Mouse (Mus musculus): ENCODE results near the gene Ptcd1. TPM values are rescaled to one million over a fixed set of nuclear protein-coding genes. Genes with fewer than 3 reads are reported as not detected.
"Not testable (repeated sequence)": the region's sequence is repeated elsewhere in the genome, so short reads cannot be mapped to it uniquely, and the experiment has no call there.

Gene Ptcd1
- total RNA-seq, 2 experiments from 2014 or later = 28.5 to 42.2 TPM

GRCm38 (mm10) chr5:145116316-145116715 is 50.6 kb downstream of the Ptcd1 start:
- peak; percentile 67 to 71 for DNase-seq
- intact Hi-C loops (cut with DNase I) = no loop called here

DNA sequence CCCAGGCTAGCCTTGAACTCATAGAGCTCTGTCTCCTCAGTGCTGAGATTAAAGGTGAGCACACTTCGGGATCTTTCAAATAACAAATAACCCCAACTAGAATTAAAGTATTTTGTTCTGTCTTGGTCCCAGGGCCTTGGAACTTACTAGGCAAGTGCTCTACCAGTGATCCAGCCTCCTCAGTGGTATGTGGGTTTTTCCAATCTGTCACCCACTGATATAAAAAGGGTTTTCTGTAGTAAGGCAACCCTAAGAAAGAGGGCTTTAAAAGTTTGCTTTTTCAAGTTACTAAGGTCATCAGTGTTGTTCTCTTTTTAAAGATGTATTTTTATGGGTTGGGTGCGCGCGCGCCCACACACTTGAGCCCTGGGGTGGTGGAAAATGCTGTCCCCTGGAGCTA is 51.2 kb downstream of the Ptcd1 start:
- intact Hi-C loops (cut with DNase I) = no loop called here
- DNase-seq = no peak

DNA sequence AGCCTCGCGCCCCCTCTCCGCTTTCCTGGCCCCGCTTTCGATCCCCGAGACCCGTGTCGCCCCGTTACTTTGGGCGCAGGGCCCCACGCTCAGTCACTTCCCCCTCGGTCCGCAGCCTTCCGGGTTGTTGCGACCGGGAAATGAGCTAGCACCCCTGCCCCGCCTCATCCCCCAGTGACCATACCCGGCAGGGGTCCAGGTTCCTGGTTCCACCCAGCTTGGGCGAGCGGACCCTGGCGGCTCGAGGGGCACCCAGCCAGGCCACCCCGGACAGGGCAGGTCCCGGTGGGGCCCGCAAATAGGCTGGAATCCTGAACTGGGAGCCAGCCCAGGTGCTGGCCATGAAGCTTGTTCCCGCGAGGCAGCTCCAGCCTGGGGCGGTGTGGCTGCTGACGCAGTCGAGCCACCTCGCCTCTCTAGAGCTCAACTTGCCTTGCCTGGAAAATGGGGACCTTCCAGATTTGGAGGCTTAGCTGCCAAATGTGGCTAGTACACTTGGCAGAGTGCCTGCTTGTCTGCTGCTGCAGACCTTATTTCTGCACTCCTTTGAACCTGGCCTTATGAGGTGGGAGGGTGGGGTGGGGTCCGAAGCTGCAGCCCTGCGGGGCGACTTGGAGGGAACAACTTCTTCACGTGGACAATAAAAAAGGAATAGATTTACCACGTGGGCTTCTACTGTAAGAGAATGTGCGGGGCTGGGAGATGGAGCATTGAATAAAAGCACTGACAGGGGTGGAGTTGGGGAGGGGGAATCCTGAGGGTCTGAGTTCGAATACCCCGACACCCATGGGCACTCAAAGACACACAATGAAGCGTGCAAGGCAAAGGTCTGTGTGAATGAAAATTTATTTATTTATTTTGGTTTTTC is 52.1 kb downstream of the Ptcd1 start:
- intact Hi-C loops (cut with DNase I) = loop anchor here (5.0 kb wide), 1 partner anchor 43 kb away; no protein-coding TSS in a partner anchor
- DNase-seq = peak; percentile 79 to 86

GRCm38 (mm10) chr5:145114071-145114605 is 52.8 kb downstream of the Ptcd1 start, which contains the start of gene Arpc1b:
Gene Arpc1b (plus strand): TSS chr5:145114215.
- intact Hi-C loops (cut with DNase I) = loop anchor here (5.0 kb wide), 1 partner anchor 42 kb away; no protein-coding TSS in a partner anchor
- DNase-seq = peak; percentile 77 to 83

GRCm38 (mm10) chr5:145113416-145113815 is 53.5 kb downstream of the Ptcd1 start:
- intact Hi-C loops (cut with DNase I) = loop anchor here (2.0 to 5.0 kb wide), 2 partner anchors 29 to 41 kb away; partner anchors contain the start of gene Kpna7
- no peak for DNase-seq

DNA sequence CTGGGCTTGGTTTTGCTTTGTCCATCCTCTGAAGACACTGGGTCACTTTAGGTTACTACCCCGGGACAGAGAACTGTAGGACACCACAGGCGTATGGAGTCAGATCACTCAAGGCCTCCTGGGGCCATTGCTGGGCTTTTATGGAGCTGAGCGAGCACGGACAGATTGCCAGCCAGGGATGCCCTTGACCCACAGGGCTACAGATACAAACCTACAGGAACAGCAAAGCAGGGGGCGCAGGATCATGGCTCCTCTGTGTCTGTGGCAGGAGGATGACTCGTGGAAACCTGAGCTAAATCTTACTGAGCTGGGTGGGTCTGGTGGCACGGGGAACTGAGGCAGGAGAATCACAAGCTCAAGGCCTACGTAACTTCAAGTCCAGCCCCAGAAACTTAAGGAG is 54.3 kb downstream of the Ptcd1 start:
- no peak for DNase-seq
- intact Hi-C loops (cut with DNase I) = loop anchor here (2.0 to 5.0 kb wide), 2 partner anchors 28 to 40 kb away; partner anchors contain the start of gene Kpna7

- DNase-seq = no peak
- intact Hi-C loops (cut with DNase I) = loop anchor here (5.0 kb wide), 1 partner anchor 38 kb away; no protein-coding TSS in a partner anchor
Observed at GRCm38 (mm10) chr5:145110401-145110800, 56.5 kb downstream of the Ptcd1 start.

DNA sequence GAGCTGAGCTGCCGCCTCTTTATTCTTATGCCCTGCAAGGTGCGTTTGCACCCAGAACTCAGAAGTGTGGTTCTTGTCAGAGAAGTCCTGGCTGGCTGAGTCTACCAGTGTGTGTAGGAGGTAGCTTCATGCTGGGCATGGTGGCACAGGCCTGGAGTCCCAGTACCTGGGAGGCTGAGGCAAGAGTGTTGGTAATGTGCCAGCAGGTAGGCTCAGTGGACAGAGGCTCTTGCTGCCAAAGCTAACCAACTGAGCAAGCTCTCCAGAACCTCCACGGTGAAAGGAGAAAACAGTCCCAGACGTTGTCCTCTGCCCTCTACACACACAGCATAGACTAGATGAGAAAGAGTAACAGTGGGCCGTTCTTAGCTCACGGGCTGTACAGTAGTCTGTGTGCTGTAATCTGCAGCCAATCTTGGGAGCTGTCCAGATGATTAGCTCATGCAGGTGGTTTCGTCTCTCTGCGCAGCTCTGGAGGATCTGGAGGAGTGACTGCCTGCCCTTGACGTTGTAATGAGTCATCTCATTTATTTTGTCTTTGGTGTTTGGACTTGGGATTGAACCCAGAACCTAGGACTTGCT is 61.1 kb downstream of the Ptcd1 start:
- intact Hi-C loops (cut with DNase I) = no loop called here

GRCm38 (mm10) chr5:145104328-145104727 is 62.6 kb downstream of the Ptcd1 start:
- intact Hi-C loops (cut with DNase I) = no loop called here
- no peak for DNase-seq

More for the DNA sequence above, 61.1 kb downstream of the Ptcd1 start:
- no peak for DNase-seq

DNA sequence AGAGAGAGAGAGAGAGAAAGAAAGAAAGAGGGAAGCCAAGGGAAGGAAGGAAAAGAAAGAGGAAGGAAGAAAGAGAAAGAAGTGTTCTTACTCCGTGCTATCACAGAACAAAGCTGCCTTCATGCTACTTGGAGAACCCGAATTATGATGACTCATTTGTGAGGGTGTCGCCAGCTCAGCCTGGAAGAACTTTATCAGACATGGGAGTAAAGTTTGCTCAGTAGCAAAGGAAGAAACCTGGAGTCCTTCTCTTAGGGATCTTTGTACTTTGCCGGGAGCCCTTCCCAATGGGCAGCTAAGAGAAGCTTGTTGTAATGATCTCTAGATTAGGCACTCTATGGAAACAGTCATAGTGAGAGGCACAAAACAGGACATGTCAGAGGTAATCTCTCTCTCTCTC is 64.2 kb downstream of the Ptcd1 start:
- DNase-seq = no peak
- intact Hi-C loops (cut with DNase I) = no loop called here

GRCm38 (mm10) chr5:145101451-145101850 is 65.5 kb downstream of the Ptcd1 start:
- DNase-seq; intact Hi-C loops (cut with DNase I): not testable (repeated sequence)

GRCm38 (mm10) chr5:145100960-145101359 is 65.9 kb downstream of the Ptcd1 start:
- no peak for DNase-seq
- intact Hi-C loops (cut with DNase I) = no loop called here

GRCm38 (mm10) chr5:145098340-145098821 is 68.5 kb downstream of the Ptcd1 start:
- intact Hi-C loops (cut with DNase I) = no loop called here
- no peak for DNase-seq

Other genes with a start within 250 kb of the Ptcd1 start
- gene Smurf1, start 201.3 kb downstream of the Ptcd1 start, total RNA-seq (2021) = 10 to 100 TPM; 24.6 to 27.2 TPM
- gene Gm4871, start 134.4 kb downstream of the Ptcd1 start, total RNA-seq (2021) = not detected
- not detected for gene 1700018F24Rik, start 124.1 kb downstream of the Ptcd1 start, total RNA-seq (2021)
- 10 to 100 TPM; 63.4 to 64.3 TPM for gene Arpc1a, start 83.3 kb downstream of the Ptcd1 start, total RNA-seq (2021)
- gene Kpna7, start 83.1 kb downstream of the Ptcd1 start, total RNA-seq (2021) = not detected
- gene Arpc1b, start 52.9 kb downstream of the Ptcd1 start, total RNA-seq (2021) = 10 to 100 TPM; 71.7 to 84.7 TPM
- gene Pdap1, start 26.9 kb downstream of the Ptcd1 start, total RNA-seq (2021) = 10 to 100 TPM; 39.3 to 45.7 TPM
- 10 to 100 TPM; 59.5 to 61.1 TPM for gene Bud31, start 26.7 kb downstream of the Ptcd1 start, total RNA-seq (2021)
- gene Cpsf4, start 105 bp upstream of the Ptcd1 start, total RNA-seq (2021) = 10 to 100 TPM; 11.4 to 11.7 TPM
- 1,000 to 10,000 TPM; 1,102 to 1,127 TPM for gene Atp5j2, start 25.0 kb upstream of the Ptcd1 start, total RNA-seq (2021)
- 1 to 10 TPM; 6.5 to 8.5 TPM for gene Zkscan14, start 34.8 kb upstream of the Ptcd1 start, total RNA-seq (2021)
- gene Zkscan5, start 37.5 kb upstream of the Ptcd1 start, total RNA-seq (2021) = 10 to 100 TPM in 1 of 2 experiments, 1 to 10 TPM in 1; 9.5 to 10.1 TPM
- gene Zfp655, start 64.6 kb upstream of the Ptcd1 start, total RNA-seq (2021) = 10 to 100 TPM; 27.7 to 31.3 TPM
- 10 to 100 TPM in 1 of 2 experiments, 1 to 10 TPM in 1; 10.0 to 11.1 TPM for gene Zscan25, start 113.4 kb upstream of the Ptcd1 start, total RNA-seq (2021)
- not detected for gene Cyp3a57, start 178.2 kb upstream of the Ptcd1 start, total RNA-seq (2021)

All from heart, postnatal 36 days (tissue).